Mouse (Mus musculus) embryonic facial prominence, embryonic 12.5 days (tissue): ENCODE data around the gene Pip5k1b. TPM values are rescaled to one million over a fixed set of nuclear protein-coding genes. Genes with fewer than 3 reads are reported as not detected.

Experiments used
- polyA plus RNA-seq: library from polyadenylated mRNA; unstranded; fragments of >200 nt; fragmentation: Nextera tagmentation; extraction: Ambion mirVana; gene quantifications from 2 replicates; pipeline ENCODE4 v1.2.1, GENCODE M21; 2016

Pip5k1b gene
- polyA plus RNA-seq, 1 experiment from 2014 or later = 2.0 TPM

Other genes starting within 250 kb of the Pip5k1b start
- 62.9 and 70.5 TPM in 2 replicates for gene Fam122a, start 78.5 kb downstream of the Pip5k1b start, polyA plus RNA-seq
- gene Tmem252, start 118.1 kb upstream of the Pip5k1b start, polyA plus RNA-seq = 2.0 and 2.4 TPM in 2 replicates